ENCODE assay signal across 13 mouse cellular contexts in genomic region chr7:35790201-35790600, GRCm38 (mm10). TPM values are rescaled to one million over a fixed set of nuclear protein-coding genes. Genes with fewer than 3 reads are reported as not detected.
DNase-seq lines count a peak whose midpoint lies in the region; ATAC-seq and TF ChIP-seq lines count a peak whose summit lies in the region.
"Had no signal": no experiment of that assay in that cellular context is flagged by ENCODE, and none has a peak within 500 bp of the region (broad histone marks: within the 10 kb centered on the region; RNA-seq: fewer than 3 reads in every experiment).

No protein-coding gene starts in this region.

- WGBS in forebrain, embryonic 14.5 days = 83% methylated on average over 8 of the region's 8 CpGs
- WGBS in forebrain, embryonic 12.5 days = 89% methylated on average over 8 of the region's 8 CpGs

- H3K9me3 ChIP-seq in forebrain, embryonic 14.5 days (replicated peaks; ENCODE audit: control insufficient read depth, low read length) = no peaks in the 10 kb centered on the region
- no peaks in the 10 kb centered on the region for H3K9me3 ChIP-seq in forebrain, embryonic 12.5 days
- no peaks in the 10 kb centered on the region for H3K9me3 ChIP-seq in CH12.LX (replicated peaks; ENCODE audit: low read length)
- H3K9me3 ChIP-seq: embryonic facial prominence, embryonic 15.5 days; G1E had no signal

- peak; percentile 53 for DNase-seq in forebrain, embryonic 14.5 days (ENCODE audit: low spot score)
- DNase-seq in layer of hippocampus, adult 11-12 months (ENCODE audit: low spot score) = peak; percentile 29
- DNase-seq in layer of hippocampus, postnatal 36 days = no peak
- no peak for DNase-seq in CH12.LX (ENCODE audit: extremely low read depth)
- peak; percentile 25 for DNase-seq in embryo, embryonic 11 days
- no peak for DNase-seq in ovary, postnatal 10 days (ENCODE audit: low spot score)
- DNase-seq: heart, adult 18-20 months; right cerebral cortex, postnatal 25 days; thymus, postnatal 25 days had no signal

- no peak overlapping the region for H3K4me3 ChIP-seq in forebrain, embryonic 14.5 days (ENCODE audit: low read depth, low read length)
- H3K4me3 ChIP-seq in forebrain, embryonic 12.5 days (replicated peaks) = no peak overlapping the region
- H3K4me3 ChIP-seq in CH12.LX (replicated peaks in 1 of 3; ENCODE audit: low read depth in 2 of 3, low read length in 2 of 3, poor library complexity in 1 of 3) = no peak overlapping the region
- H3K4me3 ChIP-seq: embryonic facial prominence, embryonic 15.5 days had no signal

- no peak for ATAC-seq in forebrain, embryonic 14.5 days
- ATAC-seq in forebrain, embryonic 12.5 days (ENCODE audit: low FRiP score) = no peak
- ATAC-seq in erythroblast, adult 5-6 weeks (replicated peaks; ENCODE audit: low FRiP score, poor library complexity, severe bottlenecking) = no peak

- TF ChIP-seq RAD21 in CH12.LX (IDR thresholded peaks at IDR 0.05; ENCODE audit: low read depth, low read length) = no peak; the same call in 1 of the 2 replicates

- no peak overlapping the region for H3K9ac ChIP-seq in forebrain, embryonic 14.5 days (ENCODE audit: low read length)
- H3K9ac ChIP-seq in forebrain, embryonic 12.5 days = no peak overlapping the region
- no peak overlapping the region for H3K9ac ChIP-seq in CH12.LX (ENCODE audit: insufficient read depth, low read depth)
- H3K9ac ChIP-seq: embryonic facial prominence, embryonic 15.5 days had no signal

- no peak for TF ChIP-seq EP300 in CH12.LX (IDR thresholded peaks at IDR 0.05; ENCODE audit: low read length)

- 0 out of 2 replicates have a peak, but pooled peaks cover 2% of the 10 kb centered on the region for H3K79me2 ChIP-seq in CH12.LX (replicated peaks; ENCODE audit: control insufficient read depth, extremely low read depth, insufficient read depth, poor library complexity, severe bottlenecking)

- H3K27ac ChIP-seq in forebrain, embryonic 14.5 days (ENCODE audit: low read depth, low read length) = no peak overlapping the region
- H3K27ac ChIP-seq in forebrain, embryonic 12.5 days = no peak overlapping the region
- no peak overlapping the region for H3K27ac ChIP-seq in CH12.LX (ENCODE audit: insufficient read depth, low read depth)
- H3K27ac ChIP-seq: embryonic facial prominence, embryonic 15.5 days had no signal

- TF ChIP-seq POLR2A in CH12.LX (IDR thresholded peaks at IDR 0.05; ENCODE audit: low read depth, low read length) = no peak

- no peaks in the 10 kb centered on the region for H3K27me3 ChIP-seq in forebrain, embryonic 14.5 days (replicated peaks; ENCODE audit: control insufficient read depth, insufficient read depth, low read length)
- no peaks in the 10 kb centered on the region for H3K27me3 ChIP-seq in forebrain, embryonic 12.5 days
- H3K27me3 ChIP-seq in CH12.LX (replicated peaks) = no peaks in the 10 kb centered on the region
- H3K27me3 ChIP-seq: embryonic facial prominence, embryonic 15.5 days had no signal

- H3K4me1 ChIP-seq in forebrain, embryonic 14.5 days (ENCODE audit: control insufficient read depth, insufficient read depth, low read length) = no peaks in the 10 kb centered on the region; the same call in 1 of the 2 replicates
- H3K4me1 ChIP-seq in forebrain, embryonic 12.5 days = no peaks in the 10 kb centered on the region
- H3K4me1 ChIP-seq in CH12.LX (ENCODE audit: control insufficient read depth in 1 of 2, insufficient read depth in 2 of 2) = peaks cover 0 to 8% of the 10 kb centered on the region in 2 experiments; a peak in 1 of 4 replicates
- H3K4me1 ChIP-seq: embryonic facial prominence, embryonic 15.5 days had no signal

- in situ Hi-C loops in CH12.LX (cut with MboI; ENCODE audit: low pct_ligation_motif_present, low pct_unique_long_range_greater_than_20kb, low sequenced_read_pairs) = no loop called here

- TF ChIP-seq CTCF in CH12.LX (conservative IDR thresholded peaks at IDR 0.05 in 1 of 2, IDR thresholded peaks at IDR 0.05 in 1 of 2; ENCODE audit: low read depth in 2 of 2, low read length in 2 of 2) = peak; percentile 20 to 56; a peak in 3 of 4 replicates

- dilution Hi-C loops in CH12.LX (cut with MboI; ENCODE audit: extremely low pct_ligation_motif_present, extremely low pct_unique_long_range_greater_than_20kb, low sequenced_read_pairs) = no loop called here

- peaks cover 92% of the 10 kb centered on the region for H3K36me3 ChIP-seq in forebrain, embryonic 14.5 days (ENCODE audit: control insufficient read depth, insufficient read depth, low read length)
- peaks cover 90% of the 10 kb centered on the region for H3K36me3 ChIP-seq in forebrain, embryonic 12.5 days (replicated peaks)
- peaks cover 78 to 95% of the 10 kb centered on the region in 2 experiments for H3K36me3 ChIP-seq in CH12.LX (replicated peaks in 1 of 2; ENCODE audit: control insufficient read depth in 1 of 2, insufficient read depth in 1 of 2, low read length in 1 of 2)

- H3K4me2 ChIP-seq in forebrain, embryonic 14.5 days (ENCODE audit: low read length) = no peak overlapping the region
- H3K4me2 ChIP-seq in forebrain, embryonic 12.5 days = no peak overlapping the region
- H3K4me2 ChIP-seq in CH12.LX (ENCODE audit: insufficient read depth, low read depth, poor library complexity, severe bottlenecking) = no peak overlapping the region
- H3K4me2 ChIP-seq: embryonic facial prominence, embryonic 15.5 days had no signal

TF ChIP-seq in CH12.LX, 34 proteins besides CTCF, POLR2A, EP300 and RAD21:
- TF ChIP-seq KAT2A (IDR thresholded peaks at IDR 0.05; ENCODE audit: insufficient replicate concordance, low read length) (no peak), IRF4 (IDR thresholded peaks at IDR 0.05; ENCODE audit: low read depth, low read length) (no peak), USF1 (IDR thresholded peaks at IDR 0.05; ENCODE audit: low read depth, low read length) (no peak), ZMIZ1 (IDR thresholded peaks at IDR 0.05; ENCODE audit: low read depth, low read length) (no peak), NELFE (IDR thresholded peaks at IDR 0.05; ENCODE audit: low read depth, low read length) (no peak), MAZ (IDR thresholded peaks at IDR 0.05; ENCODE audit: low read depth, low read length) (no peak), E2F4 (IDR thresholded peaks at IDR 0.05; ENCODE audit: insufficient replicate concordance, low read depth, low read length) (no peak)

RNA-seq across cellular contexts. Expression of gene Zfp507, which starts 12.6 kb away (rescaled TPM):
- 12.0 and 12.5 TPM in 2 replicates for polyA plus RNA-seq in forebrain, embryonic 14.5 days (2014; fragmentation: Nextera tagmentation; extraction: Ambion mirVana)
- 23.2 and 26.9 TPM in 2 replicates for polyA plus RNA-seq in forebrain, embryonic 12.5 days (2016; fragmentation: Nextera tagmentation; extraction: Ambion mirVana)
- total RNA-seq in layer of hippocampus, postnatal 36 days (2021) = 10 to 100 TPM; 27.7 to 34.1 TPM
- total RNA-seq in CH12.LX (2012; rRNA removed) (19.5 and 20.1 TPM in 2 replicates), CH12.LX (2014; rRNA removed) (9.2 and 10.4 TPM in 2 replicates)
- polyA plus RNA-seq in CH12.LX (2012; ENCODE audit: insufficient read length, low read depth) = 17.9 and 19.8 TPM in 2 replicates
- total RNA-seq in erythroblast, adult 5-6 weeks (2015; ENCODE audit: low replicate concordance) = 1.2 and 1.9 TPM in 2 replicates
- 2.6 and 3.8 TPM in 2 replicates for total RNA-seq in erythroblast, adult 5-6 weeks (2017; ENCODE audit: low replicate concordance)

RNA-seq across cellular contexts. Expression of gene Dpy19l3, which starts 35.9 kb away (rescaled TPM):
- 58.8 and 59.7 TPM in 2 replicates for polyA plus RNA-seq in forebrain, embryonic 14.5 days (2014; fragmentation: Nextera tagmentation; extraction: Ambion mirVana)
- 40.4 and 42.5 TPM in 2 replicates for polyA plus RNA-seq in forebrain, embryonic 12.5 days (2016; fragmentation: Nextera tagmentation; extraction: Ambion mirVana)
- total RNA-seq in layer of hippocampus, postnatal 36 days (2021) = 100 to 1,000 TPM in 1 of 2 experiments, 10 to 100 TPM in 1; 93.5 to 103 TPM
- 3.7 and 5.5 TPM in 2 replicates for total RNA-seq in CH12.LX (2012; rRNA removed)
- total RNA-seq in CH12.LX (2014; rRNA removed) = 5.0 and 6.2 TPM in 2 replicates
- 15.4 and 18.3 TPM in 2 replicates for polyA plus RNA-seq in CH12.LX (2012; ENCODE audit: insufficient read length, low read depth)
- total RNA-seq in erythroblast, adult 5-6 weeks (2015; ENCODE audit: low replicate concordance) = 2.7 and 23.4 TPM in 2 replicates
- total RNA-seq in erythroblast, adult 5-6 weeks (2017; ENCODE audit: low replicate concordance) = 0.84 and 2.5 TPM in 2 replicates

Comparison
In these comparisons a context has a peak if more than half of its experiments do, and no peak if none do; other contexts are left out.
1. DNase-seq: peak in forebrain, embryonic 14.5 days (single experiment), layer of hippocampus, adult 11-12 months (single experiment) and embryo, embryonic 11 days (single experiment); none in layer of hippocampus, postnatal 36 days (0 of 2), CH12.LX (single experiment) and ovary, postnatal 10 days (single experiment).